Mouse (Mus musculus): ENCODE data around the gene Sestd1. TPM values are rescaled to one million over a fixed set of nuclear protein-coding genes. Genes with fewer than 3 reads are reported as not detected.

The Sestd1 gene
- polyA plus RNA-seq, 1 experiment = 60.2 TPM

DNA sequence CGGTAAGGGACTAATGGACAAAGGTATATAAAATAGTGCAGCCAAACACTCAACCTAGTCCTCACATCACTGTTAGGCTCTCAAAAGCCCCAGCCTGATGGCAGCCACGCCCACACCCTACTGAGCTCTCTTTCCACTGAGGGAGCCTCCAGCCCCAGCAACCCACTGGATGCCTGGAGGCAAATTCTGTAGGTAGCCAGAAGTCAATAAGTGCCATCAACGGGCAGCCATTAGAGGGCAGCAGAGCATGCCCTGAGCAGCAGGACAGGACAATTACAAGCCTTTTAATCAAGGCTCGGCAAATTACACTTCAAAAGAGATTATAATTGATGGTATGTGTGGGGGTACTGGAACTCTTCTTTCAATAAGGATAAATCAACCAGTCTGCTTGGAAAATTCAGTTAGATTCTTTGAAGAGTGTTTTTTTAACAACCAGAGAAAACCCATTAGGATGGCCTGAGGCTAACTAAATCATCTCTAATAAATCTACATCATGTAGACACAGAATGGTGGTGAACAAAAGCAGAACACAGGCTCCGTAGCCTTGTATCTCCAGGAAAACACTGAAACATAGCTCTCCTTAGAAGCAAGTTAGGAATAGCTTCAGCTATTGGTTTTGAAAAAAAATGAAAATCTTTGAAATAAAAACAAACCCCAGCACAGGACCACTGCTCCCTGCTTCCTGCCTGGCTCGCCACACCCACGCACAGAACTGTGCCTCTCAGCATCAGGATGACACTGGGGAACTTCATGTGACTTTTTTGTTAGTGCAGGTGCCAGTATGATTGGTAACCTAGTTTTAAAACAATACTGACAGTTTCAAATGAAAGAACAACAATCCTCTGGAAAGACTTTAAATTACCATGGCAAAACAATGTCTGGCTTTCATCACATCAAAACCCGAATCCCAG lies 30.4 kb downstream of the Sestd1 start:
- peak; percentile 66; the same call in 1 of the 2 replicates for TF ChIP-seq CTCF (IDR thresholded peaks at IDR 0.05; ENCODE audit: borderline replicate concordance, extremely low read depth, insufficient read depth, insufficient read length)
- TF ChIP-seq POLR2A (IDR thresholded peaks at IDR 0.05; ENCODE audit: borderline replicate concordance, extremely low read depth, insufficient read depth, insufficient read length, poor library complexity, severe bottlenecking) = no peak
- DNase-seq (ENCODE audit: low read depth) = peak; percentile 74

- TF ChIP-seq CTCF (IDR thresholded peaks at IDR 0.05; ENCODE audit: borderline replicate concordance, extremely low read depth, insufficient read depth, insufficient read length) (no peak), POLR2A (IDR thresholded peaks at IDR 0.05; ENCODE audit: borderline replicate concordance, extremely low read depth, insufficient read depth, insufficient read length, poor library complexity, severe bottlenecking) (no peak)
- no peak for DNase-seq (ENCODE audit: low read depth)
Observed at GRCm38 (mm10) chr2:77248416-77248815, 32.0 kb downstream of the Sestd1 start.

DNA sequence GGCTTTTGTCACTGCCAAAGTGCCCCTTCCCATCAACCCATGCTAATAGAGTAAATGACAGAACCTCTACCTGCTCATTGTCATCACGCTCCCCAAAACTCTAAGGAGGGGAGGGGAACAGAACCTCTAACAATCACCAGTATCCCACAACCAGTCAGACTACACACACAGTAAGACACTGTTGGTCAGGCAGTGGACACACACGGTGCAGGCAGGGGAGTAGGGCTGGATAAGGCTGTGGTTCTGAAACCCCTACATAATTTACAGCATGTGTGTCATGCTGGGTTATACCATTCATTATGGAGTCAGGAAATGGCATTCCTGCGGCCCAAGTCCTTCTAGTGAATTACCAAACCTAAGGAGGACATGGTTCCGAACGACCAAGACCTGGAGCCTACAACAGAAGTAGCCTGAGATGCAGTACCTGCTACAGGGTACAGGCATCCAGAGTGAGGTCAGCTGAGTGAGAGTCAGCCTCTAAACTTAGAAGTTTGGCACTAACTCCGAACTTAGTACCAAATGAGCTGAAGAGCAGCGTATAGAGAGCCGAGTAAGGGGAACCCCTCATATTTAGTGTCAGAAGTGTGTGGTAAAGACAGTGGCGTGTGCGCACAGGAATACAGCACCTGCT lies 33.1 kb downstream of the Sestd1 start:
- no peak for DNase-seq (ENCODE audit: low read depth)
- TF ChIP-seq POLR2A (IDR thresholded peaks at IDR 0.05; ENCODE audit: borderline replicate concordance, extremely low read depth, insufficient read depth, insufficient read length, poor library complexity, severe bottlenecking) (no peak), CTCF (IDR thresholded peaks at IDR 0.05; ENCODE audit: borderline replicate concordance, extremely low read depth, insufficient read depth, insufficient read length) (no peak)

DNA sequence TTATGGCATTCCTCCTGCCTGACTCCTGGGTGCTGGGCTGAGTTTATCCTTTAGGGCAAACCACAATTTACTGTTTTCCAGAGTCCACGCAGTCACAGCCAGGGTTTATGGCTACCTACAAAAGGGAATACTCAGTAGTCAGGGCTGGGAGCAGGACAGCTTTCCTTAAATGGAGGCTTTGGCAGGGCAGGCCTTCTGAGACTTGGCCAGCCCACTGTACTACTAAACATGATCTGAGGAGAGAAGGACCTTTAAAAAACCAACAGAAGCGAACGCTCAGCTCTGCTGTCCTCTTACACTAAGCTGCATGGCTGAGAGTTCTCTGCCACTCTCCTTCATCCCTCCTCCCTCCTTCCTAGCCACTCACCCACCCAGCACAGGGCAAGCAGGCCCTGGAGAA lies 34.6 kb downstream of the Sestd1 start:
- no peak for DNase-seq (ENCODE audit: low read depth)
- TF ChIP-seq POLR2A (IDR thresholded peaks at IDR 0.05; ENCODE audit: borderline replicate concordance, extremely low read depth, insufficient read depth, insufficient read length, poor library complexity, severe bottlenecking) = no peak
- TF ChIP-seq CTCF (IDR thresholded peaks at IDR 0.05; ENCODE audit: borderline replicate concordance, extremely low read depth, insufficient read depth, insufficient read length) = no peak

DNA sequence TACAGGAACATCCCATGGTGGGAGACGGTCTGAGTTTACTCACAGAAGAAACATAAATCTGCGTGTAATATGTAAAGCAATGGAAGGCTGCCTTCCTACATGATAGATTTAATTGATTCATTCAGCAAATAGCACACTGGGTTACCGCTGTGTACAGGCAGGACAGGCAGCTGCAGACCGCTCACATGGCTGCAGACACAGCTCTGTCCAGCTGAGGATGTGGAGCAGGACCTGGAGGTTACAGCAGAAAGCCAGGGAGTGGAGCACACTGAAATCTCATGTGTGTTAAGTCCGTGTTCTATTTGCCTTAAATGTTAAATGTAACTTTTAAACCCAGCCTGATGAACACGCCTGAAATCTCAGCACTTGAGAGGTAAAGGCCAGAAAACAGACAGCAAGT lies 38.1 kb downstream of the Sestd1 start:
- TF ChIP-seq POLR2A (IDR thresholded peaks at IDR 0.05; ENCODE audit: borderline replicate concordance, extremely low read depth, insufficient read depth, insufficient read length, poor library complexity, severe bottlenecking) (no peak), CTCF (IDR thresholded peaks at IDR 0.05; ENCODE audit: borderline replicate concordance, extremely low read depth, insufficient read depth, insufficient read length) (no peak)
- DNase-seq (ENCODE audit: low read depth) = no peak

DNA sequence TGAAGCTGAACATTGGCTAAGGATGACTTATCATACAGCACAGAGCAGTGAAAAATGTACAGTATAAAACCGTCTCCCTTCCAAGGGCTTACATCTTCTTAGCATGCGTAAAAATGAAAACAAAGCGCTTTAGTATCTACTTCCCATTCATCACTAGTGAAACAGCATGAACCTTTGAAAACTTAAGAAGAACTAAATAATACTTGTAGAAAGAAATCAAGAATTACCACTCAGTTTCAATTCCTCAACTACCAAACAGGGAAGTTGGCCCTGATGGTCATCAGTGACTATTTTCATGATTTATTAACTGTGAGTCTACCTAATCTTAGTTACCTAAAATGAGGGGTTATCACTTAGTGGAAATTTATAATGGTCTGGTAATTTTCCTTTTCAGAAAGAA lies 41.8 kb downstream of the Sestd1 start:
- no peak for TF ChIP-seq POLR2A (IDR thresholded peaks at IDR 0.05; ENCODE audit: borderline replicate concordance, extremely low read depth, insufficient read depth, insufficient read length, poor library complexity, severe bottlenecking)
- TF ChIP-seq CTCF (IDR thresholded peaks at IDR 0.05; ENCODE audit: borderline replicate concordance, extremely low read depth, insufficient read depth, insufficient read length) = no peak
- DNase-seq (ENCODE audit: low read depth) = no peak

- no peak for DNase-seq (ENCODE audit: low read depth)
- no peak for TF ChIP-seq POLR2A (IDR thresholded peaks at IDR 0.05; ENCODE audit: borderline replicate concordance, extremely low read depth, insufficient read depth, insufficient read length, poor library complexity, severe bottlenecking)
- TF ChIP-seq CTCF (IDR thresholded peaks at IDR 0.05; ENCODE audit: borderline replicate concordance, extremely low read depth, insufficient read depth, insufficient read length) = no peak
Observed at GRCm38 (mm10) chr2:77238046-77238445, 42.3 kb downstream of the Sestd1 start.

- DNase-seq (ENCODE audit: low read depth) = no peak
- no peak for TF ChIP-seq CTCF (IDR thresholded peaks at IDR 0.05; ENCODE audit: borderline replicate concordance, extremely low read depth, insufficient read depth, insufficient read length)
- no peak for TF ChIP-seq POLR2A (IDR thresholded peaks at IDR 0.05; ENCODE audit: borderline replicate concordance, extremely low read depth, insufficient read depth, insufficient read length, poor library complexity, severe bottlenecking)
Observed at GRCm38 (mm10) chr2:77236860-77237259, 43.5 kb downstream of the Sestd1 start.

GRCm38 (mm10) chr2:77235896-77236295 lies 44.5 kb downstream of the Sestd1 start:
- DNase-seq (ENCODE audit: low read depth) = peak; percentile 42
- TF ChIP-seq CTCF (IDR thresholded peaks at IDR 0.05; ENCODE audit: borderline replicate concordance, extremely low read depth, insufficient read depth, insufficient read length) (no peak), POLR2A (IDR thresholded peaks at IDR 0.05; ENCODE audit: borderline replicate concordance, extremely low read depth, insufficient read depth, insufficient read length, poor library complexity, severe bottlenecking) (no peak)

GRCm38 (mm10) chr2:77232604-77233003 lies 47.8 kb downstream of the Sestd1 start:
- no peak for DNase-seq (ENCODE audit: low read depth)

GRCm38 (mm10) chr2:77220960-77221359 lies 59.4 kb downstream of the Sestd1 start:
- TF ChIP-seq CTCF (IDR thresholded peaks at IDR 0.05; ENCODE audit: borderline replicate concordance, extremely low read depth, insufficient read depth, insufficient read length) = no peak
- no peak for TF ChIP-seq POLR2A (IDR thresholded peaks at IDR 0.05; ENCODE audit: borderline replicate concordance, extremely low read depth, insufficient read depth, insufficient read length, poor library complexity, severe bottlenecking)
- peak; percentile 50 for DNase-seq (ENCODE audit: low read depth)

More at GRCm38 (mm10) chr2:77232604-77233003, 47.8 kb downstream of the Sestd1 start:
- no peak for TF ChIP-seq POLR2A (IDR thresholded peaks at IDR 0.05; ENCODE audit: borderline replicate concordance, extremely low read depth, insufficient read depth, insufficient read length, poor library complexity, severe bottlenecking)
- TF ChIP-seq CTCF (IDR thresholded peaks at IDR 0.05; ENCODE audit: borderline replicate concordance, extremely low read depth, insufficient read depth, insufficient read length) = no peak

Measured in brain, embryonic 14.5 days (tissue).